Mouse (Mus musculus): ENCODE measurements around the gene Olfr1248. TPM values are rescaled to one million over a fixed set of nuclear protein-coding genes. Genes with fewer than 3 reads are reported as not detected.
"Not testable (repeated sequence)": the region's sequence is repeated elsewhere in the genome, so short reads cannot be mapped to it uniquely, and the experiment has no call there.

The Olfr1248 gene
- polyA plus RNA-seq (2012; fragmentation: generic; extraction: Trizol): not detected
- long read RNA-seq, experiment 1: 0 reads
- long read RNA-seq, experiment 2: 0 reads

GRCm38 (mm10) chr2:89618145-89618544 lies at the start of gene Olfr1248:
Gene Olfr1248, minus strand, starts transcription at chr2:89618245.
- not testable (repeated sequence) for H3K79me2 ChIP-seq (ENCODE audit: control insufficient read depth, insufficient read depth); H3K36me3 ChIP-seq (ENCODE audit: control insufficient read depth, insufficient read depth); H3K79me3 ChIP-seq (ENCODE audit: low read depth); H3K27me3 ChIP-seq (ENCODE audit: control insufficient read depth, insufficient read depth, insufficient read length); H3K4me3 ChIP-seq (ENCODE audit: insufficient read depth, poor library complexity, severe bottlenecking); H3ac ChIP-seq (ENCODE audit: control insufficient read depth, insufficient read length, low read depth)

- H3K79me3 ChIP-seq (ENCODE audit: low read depth): no peaks in the 10 kb centered on the region
- TF ChIP-seq MYOD1 (IDR thresholded peaks at IDR 0.05; ENCODE audit: control insufficient read depth, insufficient read length, low read depth): no peak
- no peak for TF ChIP-seq CTCF (IDR thresholded peaks at IDR 0.05; ENCODE audit: control insufficient read depth, insufficient read depth, insufficient read length)
- TF ChIP-seq CEBPB (IDR thresholded peaks at IDR 0.05; ENCODE audit: low read depth): no peak
- TF ChIP-seq USF1 (IDR thresholded peaks at IDR 0.05; ENCODE audit: low read depth): no peak
- no peak for TF ChIP-seq MAX (IDR thresholded peaks at IDR 0.05)
- no peak for TF ChIP-seq MYOG (IDR thresholded peaks at IDR 0.05; ENCODE audit: control insufficient read depth, extremely low read depth, insufficient read length)
- no peak for TF ChIP-seq FOSL1 (IDR thresholded peaks at IDR 0.05; ENCODE audit: insufficient read depth, low read length, poor library complexity, severe bottlenecking)
- no peak within 1 kb of the TSS for H3K4me3 ChIP-seq (ENCODE audit: insufficient read depth, poor library complexity, severe bottlenecking)
- no peaks in the 10 kb centered on the region for H3K79me2 ChIP-seq (ENCODE audit: control insufficient read depth, insufficient read depth)
- H3K27me3 ChIP-seq (ENCODE audit: control insufficient read depth, insufficient read depth, insufficient read length): no peaks in the 10 kb centered on the region
- no peak within 1 kb of the TSS for H3ac ChIP-seq (ENCODE audit: control insufficient read depth, insufficient read length, low read depth)
- no peaks in the 10 kb centered on the region for H3K36me3 ChIP-seq (ENCODE audit: control insufficient read depth, insufficient read depth)
Measured at GRCm38 (mm10) chr2:89661367-89661766, 43.3 kb upstream of the Olfr1248 start, which contains the start of gene Olfr1250. Gene Olfr1250, minus strand, starts transcription at chr2:89661467.

- TF ChIP-seq MAX (IDR thresholded peaks at IDR 0.05) (no peak), USF1 (IDR thresholded peaks at IDR 0.05; ENCODE audit: low read depth) (no peak), MYOD1 (IDR thresholded peaks at IDR 0.05; ENCODE audit: control insufficient read depth, insufficient read length, low read depth) (no peak), CTCF (IDR thresholded peaks at IDR 0.05; ENCODE audit: control insufficient read depth, insufficient read depth, insufficient read length) (no peak), FOSL1 (IDR thresholded peaks at IDR 0.05; ENCODE audit: insufficient read depth, low read length, poor library complexity, severe bottlenecking) (no peak), CEBPB (IDR thresholded peaks at IDR 0.05; ENCODE audit: low read depth) (no peak), MYOG (IDR thresholded peaks at IDR 0.05; ENCODE audit: control insufficient read depth, extremely low read depth, insufficient read length) (no peak)
- H3K36me3 ChIP-seq (ENCODE audit: control insufficient read depth, insufficient read depth): no peaks in the 10 kb centered on the region
- H3ac ChIP-seq (ENCODE audit: control insufficient read depth, insufficient read length, low read depth): no peak within 1 kb of the TSS
- H3K4me3 ChIP-seq (ENCODE audit: insufficient read depth, poor library complexity, severe bottlenecking): no peak within 1 kb of the TSS
- H3K79me2 ChIP-seq (ENCODE audit: control insufficient read depth, insufficient read depth): no peaks in the 10 kb centered on the region
- H3K27me3 ChIP-seq (ENCODE audit: control insufficient read depth, insufficient read depth, insufficient read length): no peaks in the 10 kb centered on the region
- H3K79me3 ChIP-seq (ENCODE audit: low read depth): no peaks in the 10 kb centered on the region
Measured at GRCm38 (mm10) chr2:89634883-89635282, 16.8 kb upstream of the Olfr1248 start, which contains the start of gene Olfr1249. Gene Olfr1249, minus strand, starts transcription at chr2:89634983.

DNA sequence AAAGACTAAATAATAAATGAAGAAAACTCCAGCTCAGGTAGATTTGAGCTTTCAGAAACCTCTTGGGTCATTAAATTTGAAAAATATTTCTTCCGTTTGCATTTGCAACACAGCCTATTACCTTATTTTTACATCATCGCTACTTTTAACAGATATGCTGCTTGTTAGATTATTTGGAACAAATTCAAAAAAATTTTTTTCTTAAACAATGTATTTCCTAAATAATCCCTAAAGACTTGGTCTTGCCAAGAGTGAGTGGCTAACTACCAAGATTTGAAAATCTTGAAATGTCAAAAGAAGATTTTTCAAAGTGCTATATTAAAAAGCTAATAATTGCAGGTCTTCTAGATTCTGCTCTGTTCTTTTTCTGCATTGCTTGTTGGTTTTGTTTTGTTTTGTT lies 4.0 kb downstream of the Olfr1248 start, which contains the start of gene Olfr1247:
TSS of gene Olfr1247 (minus strand) at position 101 of the 400 bp plus-strand sequence.
- no peak for TF ChIP-seq MAX (IDR thresholded peaks at IDR 0.05)
- no peaks in the 10 kb centered on the region for H3K79me3 ChIP-seq (ENCODE audit: low read depth)
- no peaks in the 10 kb centered on the region for H3K27me3 ChIP-seq (ENCODE audit: control insufficient read depth, insufficient read depth, insufficient read length)
- no peaks in the 10 kb centered on the region for H3K36me3 ChIP-seq (ENCODE audit: control insufficient read depth, insufficient read depth)
- H3ac ChIP-seq (ENCODE audit: control insufficient read depth, insufficient read length, low read depth): no peak within 1 kb of the TSS
- H3K4me3 ChIP-seq (ENCODE audit: insufficient read depth, poor library complexity, severe bottlenecking): no peak within 1 kb of the TSS
- H3K79me2 ChIP-seq (ENCODE audit: control insufficient read depth, insufficient read depth): no peaks in the 10 kb centered on the region

DNA sequence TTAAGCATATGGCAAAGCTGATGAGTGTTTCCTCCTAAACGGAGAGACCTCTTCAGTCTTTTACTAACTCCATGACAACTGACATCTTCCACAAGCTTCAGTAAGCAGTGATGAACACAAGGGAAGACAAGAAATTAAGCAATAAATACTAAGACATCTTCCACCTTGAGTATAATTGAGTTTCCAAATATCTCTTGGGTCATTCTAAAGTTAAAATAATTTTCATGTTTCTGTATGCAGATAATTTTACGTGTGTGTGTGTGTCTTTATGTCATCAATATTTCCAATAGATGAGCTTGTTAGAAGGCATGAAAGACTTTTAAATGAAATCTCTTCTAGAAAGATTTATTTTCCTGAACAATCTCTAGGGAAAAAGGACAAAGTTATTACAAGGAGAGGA lies 25.0 kb downstream of the Olfr1248 start, which contains the start of gene Olfr1246:
TSS of gene Olfr1246 (minus strand) at position 101 of the 400 bp plus-strand sequence.
- Histone ChIP-seq H3K79me2 (ENCODE audit: control insufficient read depth, insufficient read depth) (no peaks in the 10 kb centered on the region), H3ac (ENCODE audit: control insufficient read depth, insufficient read length, low read depth) (no peak within 1 kb of the TSS), H3K4me3 (ENCODE audit: insufficient read depth, poor library complexity, severe bottlenecking) (no peak within 1 kb of the TSS), H3K79me3 (ENCODE audit: low read depth) (no peaks in the 10 kb centered on the region), H3K36me3 (ENCODE audit: control insufficient read depth, insufficient read depth) (no peaks in the 10 kb centered on the region), H3K27me3 (ENCODE audit: control insufficient read depth, insufficient read depth, insufficient read length) (no peaks in the 10 kb centered on the region)
- TF ChIP-seq MYOD1 (IDR thresholded peaks at IDR 0.05; ENCODE audit: control insufficient read depth, insufficient read length, low read depth) (no peak), MYOG (IDR thresholded peaks at IDR 0.05; ENCODE audit: control insufficient read depth, extremely low read depth, insufficient read length) (no peak), CEBPB (IDR thresholded peaks at IDR 0.05; ENCODE audit: low read depth) (no peak), MAX (IDR thresholded peaks at IDR 0.05) (no peak), FOSL1 (IDR thresholded peaks at IDR 0.05; ENCODE audit: insufficient read depth, low read length, poor library complexity, severe bottlenecking) (no peak), USF1 (IDR thresholded peaks at IDR 0.05; ENCODE audit: low read depth) (no peak), CTCF (IDR thresholded peaks at IDR 0.05; ENCODE audit: control insufficient read depth, insufficient read depth, insufficient read length) (no peak)

- Histone ChIP-seq H3K79me2 (ENCODE audit: control insufficient read depth, insufficient read depth) (no peaks in the 10 kb centered on the region), H3K36me3 (ENCODE audit: control insufficient read depth, insufficient read depth) (no peaks in the 10 kb centered on the region), H3ac (ENCODE audit: control insufficient read depth, insufficient read length, low read depth) (no peak within 1 kb of the TSS), H3K4me3 (ENCODE audit: insufficient read depth, poor library complexity, severe bottlenecking) (no peak within 1 kb of the TSS), H3K27me3 (ENCODE audit: control insufficient read depth, insufficient read depth, insufficient read length) (no peaks in the 10 kb centered on the region), H3K79me3 (ENCODE audit: low read depth) (no peaks in the 10 kb centered on the region)
- TF ChIP-seq FOSL1 (IDR thresholded peaks at IDR 0.05; ENCODE audit: insufficient read depth, low read length, poor library complexity, severe bottlenecking) (no peak), CTCF (IDR thresholded peaks at IDR 0.05; ENCODE audit: control insufficient read depth, insufficient read depth, insufficient read length) (no peak), MYOD1 (IDR thresholded peaks at IDR 0.05; ENCODE audit: control insufficient read depth, insufficient read length, low read depth) (no peak), MAX (IDR thresholded peaks at IDR 0.05) (no peak), MYOG (IDR thresholded peaks at IDR 0.05; ENCODE audit: control insufficient read depth, extremely low read depth, insufficient read length) (no peak), USF1 (IDR thresholded peaks at IDR 0.05; ENCODE audit: low read depth) (no peak)
Measured at GRCm38 (mm10) chr2:89578347-89578746, 39.7 kb downstream of the Olfr1248 start, which contains the start of gene Olfr1245. Gene Olfr1245, minus strand, starts transcription at chr2:89578447.

Other genes with a start within 250 kb of the Olfr1248 start
- gene Olfr1238, start 208.6 kb downstream of the Olfr1248 start, polyA plus RNA-seq (2012; fragmentation: generic; extraction: Trizol): not detected
- not detected for gene Olfr1239, start 197.8 kb downstream of the Olfr1248 start, polyA plus RNA-seq (2012; fragmentation: generic; extraction: Trizol)
- gene Olfr1240, start 175.2 kb downstream of the Olfr1248 start, polyA plus RNA-seq (2012; fragmentation: generic; extraction: Trizol): not detected
- gene Olfr1241, start 131.1 kb downstream of the Olfr1248 start, polyA plus RNA-seq (2012; fragmentation: generic; extraction: Trizol): not detected
- not detected for gene Olfr1242, start 119.9 kb downstream of the Olfr1248 start, polyA plus RNA-seq (2012; fragmentation: generic; extraction: Trizol)
- gene Olfr1243, start 86.8 kb downstream of the Olfr1248 start, polyA plus RNA-seq (2012; fragmentation: generic; extraction: Trizol): not detected
- gene Olfr1245, start 39.8 kb downstream of the Olfr1248 start, polyA plus RNA-seq (2012; fragmentation: generic; extraction: Trizol): not detected
- not detected for gene Olfr1246, start 25.1 kb downstream of the Olfr1248 start, polyA plus RNA-seq (2012; fragmentation: generic; extraction: Trizol)
- not detected for gene Olfr1247, start 4.1 kb downstream of the Olfr1248 start, polyA plus RNA-seq (2012; fragmentation: generic; extraction: Trizol)
- gene Olfr1249, start 16.7 kb upstream of the Olfr1248 start, polyA plus RNA-seq (2012; fragmentation: generic; extraction: Trizol): not detected
- gene Olfr1250, start 43.2 kb upstream of the Olfr1248 start, polyA plus RNA-seq (2012; fragmentation: generic; extraction: Trizol): 0.04 TPM
- gene Olfr1251, start 53.7 kb upstream of the Olfr1248 start, polyA plus RNA-seq (2012; fragmentation: generic; extraction: Trizol): 0.13 TPM
- gene Olfr1252, start 106.8 kb upstream of the Olfr1248 start, polyA plus RNA-seq (2012; fragmentation: generic; extraction: Trizol): not detected
- gene Olfr1253, start 138.8 kb upstream of the Olfr1248 start, polyA plus RNA-seq (2012; fragmentation: generic; extraction: Trizol): not detected
- gene Olfr1254, start 175.4 kb upstream of the Olfr1248 start, polyA plus RNA-seq (2012; fragmentation: generic; extraction: Trizol): not detected
- not detected for gene Olfr1255, start 193.8 kb upstream of the Olfr1248 start, polyA plus RNA-seq (2012; fragmentation: generic; extraction: Trizol)
- not detected for gene Olfr1256, start 223.3 kb upstream of the Olfr1248 start, polyA plus RNA-seq (2012; fragmentation: generic; extraction: Trizol)
- not detected for gene Olfr48, start 230.0 kb upstream of the Olfr1248 start, polyA plus RNA-seq (2012; fragmentation: generic; extraction: Trizol)

Measured in C2C12 (cell line).